Mouse (Mus musculus) neural tube, embryonic 13.5 days (tissue): Measurements from ENCODE around the gene Gbe1. TPM values are rescaled to one million over a fixed set of nuclear protein-coding genes. Genes with fewer than 3 reads are reported as not detected.

ENCODE experiments used
- ATAC-seq: fragments of 200-750 bp; cut with Nextera tagmentation; 2 replicates; pipeline ENCODE4 v1.8.0; 2017; ENCODE audit warnings: low read depth, mild to moderate bottlenecking, moderate TSS enrichment, moderate library complexity
- H3K27ac ChIP-seq: fragments of 300-500 bp; sonication (generic); replicated peaks from 2 replicates; pipeline ENCODE4 v1.5.1; 2015; ENCODE audit warnings: moderate library complexity, mild to moderate bottlenecking, inconsistent platforms
- H3K27me3 ChIP-seq: fragments of 300-500 bp; sonication (generic); 2 replicates; pipeline ENCODE4 v1.6.1; 2015; ENCODE audit warnings: mild to moderate bottlenecking, inconsistent platforms
- H3K36me3 ChIP-seq: fragments of 300-500 bp; sonication (generic); 2 replicates; pipeline ENCODE4 v1.6.1; 2015; ENCODE audit warnings: mild to moderate bottlenecking, inconsistent platforms
- H3K4me1 ChIP-seq: fragments of 300-500 bp; sonication (generic); replicated peaks from 2 replicates; pipeline ENCODE4 v1.6.1; 2015; ENCODE audit warnings: inconsistent platforms
- H3K4me2 ChIP-seq: fragments of 300-500 bp; sonication (generic); 2 replicates; pipeline ENCODE4 v1.6.1; 2015; ENCODE audit warnings: inconsistent platforms, mild to moderate bottlenecking, moderate library complexity
- H3K4me3 ChIP-seq: fragments of 300-500 bp; sonication (generic); 2 replicates; pipeline ENCODE4 v1.5.1; 2015; ENCODE audit warnings: mild to moderate bottlenecking, inconsistent platforms
- H3K9ac ChIP-seq: fragments of 300-500 bp; sonication (generic); 2 replicates; pipeline ENCODE4 v1.6.1; 2015; ENCODE audit warnings: moderate library complexity, mild to moderate bottlenecking, inconsistent platforms
- H3K9me3 ChIP-seq: fragments of 300-500 bp; sonication (generic); 2 replicates; pipeline ENCODE4 v1.6.1; 2016; ENCODE audit warnings: inconsistent platforms
- WGBS: fragments of 180-500 bp; shearing (Covaris S2); methylation state at CpG from one replicate; pipeline ENCODE4 v1.1.7; 2015; 5-methylcytosine and 5-hydroxymethylcytosine counted together
- polyA plus RNA-seq: library from polyadenylated mRNA; unstranded; fragments of >200 nt; fragmentation: Nextera tagmentation; extraction: Ambion mirVana; gene quantifications from 2 replicates; pipeline ENCODE4 v1.2.1, GENCODE M21; 2015

Gbe1 gene
- polyA plus RNA-seq, 1 experiment from 2014 or later = 13.5 TPM

GRCm38 (mm10) chr16:70365229-70365628 is 51.5 kb downstream of the Gbe1 start:
- 84% methylated on average over 3 of the region's 3 CpGs for WGBS
- no peak overlapping the region for H3K4me3 ChIP-seq
- H3K27ac ChIP-seq = no peak overlapping the region
- H3K4me1 ChIP-seq = no peaks in the 10 kb centered on the region
- no peak overlapping the region for H3K9ac ChIP-seq
- no peak overlapping the region for H3K4me2 ChIP-seq
- ATAC-seq = no peak
- peaks cover 6% of the 10 kb centered on the region; the same call in 1 of the 2 replicates for H3K9me3 ChIP-seq
- H3K27me3 ChIP-seq = no peaks in the 10 kb centered on the region
- peaks cover 4% of the 10 kb centered on the region; the same call in 1 of the 2 replicates for H3K36me3 ChIP-seq

DNA sequence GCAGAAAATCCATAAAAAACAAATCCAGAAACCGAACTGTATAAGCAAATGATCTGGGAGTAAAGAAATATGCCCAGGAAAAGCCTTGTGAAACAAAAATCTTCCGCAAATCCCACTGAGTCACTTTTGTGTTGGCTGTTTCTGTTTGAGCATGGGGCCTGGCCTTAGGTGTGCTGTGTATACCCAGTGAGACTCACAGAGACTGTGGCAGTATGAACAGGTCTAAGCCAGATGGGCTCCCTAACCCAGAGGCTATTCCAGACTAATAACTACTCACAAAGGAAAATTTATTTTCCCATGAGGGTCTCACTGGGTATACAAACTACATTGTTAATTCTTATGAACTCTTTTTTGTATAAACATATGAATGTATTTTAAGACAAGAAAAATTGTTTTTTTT is 67.3 kb downstream of the Gbe1 start:
- Histone ChIP-seq H3K9me3 (no peaks in the 10 kb centered on the region), H3K4me2 (no peak overlapping the region), H3K4me1 (no peaks in the 10 kb centered on the region), H3K27ac (no peak overlapping the region), H3K36me3 (no peaks in the 10 kb centered on the region), H3K4me3 (no peak overlapping the region), H3K9ac (no peak overlapping the region), H3K27me3 (no peaks in the 10 kb centered on the region)
- WGBS = 91% methylated on average over 2 of the region's 2 CpGs
- no peak for ATAC-seq

GRCm38 (mm10) chr16:70385494-70385893 is 71.7 kb downstream of the Gbe1 start:
- Histone ChIP-seq H3K9ac (no peak overlapping the region), H3K36me3 (no peaks in the 10 kb centered on the region), H3K27ac (no peak overlapping the region), H3K27me3 (no peaks in the 10 kb centered on the region), H3K4me1 (no peaks in the 10 kb centered on the region), H3K4me3 (no peak overlapping the region), H3K4me2 (no peak overlapping the region), H3K9me3 (no peaks in the 10 kb centered on the region; the same call in 1 of the 2 replicates)
- ATAC-seq = no peak
- 87% methylated on average over 1 of the region's 1 CpGs for WGBS

DNA sequence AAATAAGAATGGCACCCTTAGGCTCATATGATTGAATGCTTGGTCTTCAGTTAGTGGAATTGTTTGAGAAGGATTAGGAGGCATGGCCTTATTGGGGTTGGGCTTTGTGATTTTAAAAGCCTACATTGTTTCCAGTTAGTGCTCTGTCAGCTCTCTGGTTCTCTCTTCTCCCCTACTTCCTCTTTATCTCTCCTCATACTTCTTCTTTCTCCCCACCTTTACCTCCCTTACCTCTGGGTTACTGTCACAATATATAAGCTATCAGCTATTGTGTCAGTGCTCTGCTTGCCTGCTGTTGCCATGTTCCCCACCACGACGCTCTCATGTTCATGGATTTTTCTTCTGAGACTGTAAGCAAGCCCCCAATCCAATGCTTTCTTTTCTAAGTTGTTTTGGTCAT is 73.6 kb downstream of the Gbe1 start:
- no peaks in the 10 kb centered on the region for H3K36me3 ChIP-seq
- 91% methylated on average over 2 of the region's 2 CpGs for WGBS
- no peaks in the 10 kb centered on the region; the same call in 1 of the 2 replicates for H3K9me3 ChIP-seq
- no peak overlapping the region for H3K4me2 ChIP-seq
- no peaks in the 10 kb centered on the region for H3K4me1 ChIP-seq
- no peak overlapping the region for H3K9ac ChIP-seq
- no peak for ATAC-seq
- no peak overlapping the region for H3K4me3 ChIP-seq
- no peaks in the 10 kb centered on the region for H3K27me3 ChIP-seq
- H3K27ac ChIP-seq = no peak overlapping the region

- Histone ChIP-seq H3K4me3 (no peak overlapping the region), H3K9ac (no peak overlapping the region), H3K36me3 (no peaks in the 10 kb centered on the region), H3K27me3 (no peaks in the 10 kb centered on the region), H3K4me1 (no peaks in the 10 kb centered on the region), H3K4me2 (no peak overlapping the region), H3K27ac (no peak overlapping the region), H3K9me3 (no peaks in the 10 kb centered on the region)
- ATAC-seq = no peak
- 94% methylated on average over 3 of the region's 3 CpGs for WGBS
Measured at GRCm38 (mm10) chr16:70395276-70395675, 81.5 kb downstream of the Gbe1 start.

DNA sequence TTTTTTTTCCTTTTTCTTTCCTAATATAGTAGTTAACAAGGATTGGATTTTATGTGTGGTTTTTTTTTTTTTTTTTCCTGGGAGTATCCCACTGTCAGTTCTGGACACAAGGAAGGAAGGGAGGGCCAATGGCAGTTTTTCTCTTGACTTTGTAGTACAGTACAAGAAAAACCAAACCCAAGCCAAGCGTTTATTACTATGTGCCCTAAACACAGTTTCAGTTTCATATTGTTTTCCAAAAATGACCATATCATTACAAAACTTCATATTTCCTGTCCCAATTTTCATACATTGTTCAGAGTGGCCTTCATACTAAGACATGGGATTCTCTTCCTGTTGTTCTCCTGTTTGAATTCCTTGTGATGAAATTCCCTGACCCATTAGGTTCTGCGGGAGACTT is 94.0 kb downstream of the Gbe1 start:
- no peak for ATAC-seq
- Histone ChIP-seq H3K4me3 (no peak overlapping the region), H3K9me3 (no peaks in the 10 kb centered on the region), H3K27me3 (no peaks in the 10 kb centered on the region), H3K27ac (no peak overlapping the region), H3K9ac (no peak overlapping the region), H3K4me2 (no peak overlapping the region), H3K4me1 (no peaks in the 10 kb centered on the region), H3K36me3 (no peaks in the 10 kb centered on the region)
- 99% methylated on average over 2 of the region's 2 CpGs for WGBS

GRCm38 (mm10) chr16:70421077-70421476 is 107.3 kb downstream of the Gbe1 start:
- Histone ChIP-seq H3K4me2 (no peak overlapping the region), H3K9ac (no peak overlapping the region), H3K4me3 (no peak overlapping the region), H3K27ac (no peak overlapping the region), H3K4me1 (no peaks in the 10 kb centered on the region), H3K9me3 (no peaks in the 10 kb centered on the region), H3K36me3 (no peaks in the 10 kb centered on the region), H3K27me3 (no peaks in the 10 kb centered on the region)
- no peak for ATAC-seq
- WGBS = 80% methylated on average over 3 of the region's 3 CpGs

DNA sequence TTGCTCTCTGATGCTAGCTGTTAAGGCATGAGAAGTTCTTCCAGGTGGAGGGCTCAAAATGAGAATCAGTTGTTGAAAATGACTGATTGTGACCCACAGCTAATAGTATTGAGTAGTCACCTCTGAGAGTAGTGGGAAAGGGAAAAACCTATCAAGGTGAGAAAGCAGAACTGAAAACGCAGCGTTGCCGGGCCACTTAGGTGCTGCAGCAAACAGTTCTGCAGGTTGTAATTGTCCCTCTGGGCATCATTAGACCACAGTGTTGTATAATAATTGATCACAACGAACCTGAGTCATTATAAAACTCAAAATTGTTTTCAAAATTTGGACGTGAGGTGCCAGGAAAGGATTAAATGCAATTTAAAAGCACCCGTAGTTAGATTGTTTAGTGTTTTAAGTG is 135.8 kb downstream of the Gbe1 start:
- H3K4me3 ChIP-seq = no peak overlapping the region
- WGBS = 70% methylated on average over 6 of the region's 6 CpGs
- no peak overlapping the region for H3K9ac ChIP-seq
- H3K9me3 ChIP-seq = no peaks in the 10 kb centered on the region
- no peak for ATAC-seq
- H3K36me3 ChIP-seq = no peaks in the 10 kb centered on the region
- no peak overlapping the region for H3K27ac ChIP-seq
- no peaks in the 10 kb centered on the region for H3K4me1 ChIP-seq
- no peak overlapping the region for H3K4me2 ChIP-seq
- no peaks in the 10 kb centered on the region for H3K27me3 ChIP-seq

GRCm38 (mm10) chr16:70475583-70475982 is 161.8 kb downstream of the Gbe1 start:
- 61% methylated on average over 2 of the region's 3 CpGs for WGBS
- Histone ChIP-seq H3K27me3 (no peaks in the 10 kb centered on the region), H3K9me3 (no peaks in the 10 kb centered on the region), H3K4me2 (no peak overlapping the region), H3K9ac (no peak overlapping the region), H3K27ac (no peak overlapping the region), H3K4me1 (no peaks in the 10 kb centered on the region), H3K36me3 (no peaks in the 10 kb centered on the region), H3K4me3 (no peak overlapping the region)
- ATAC-seq = no peak

GRCm38 (mm10) chr16:70476161-70476560 is 162.4 kb downstream of the Gbe1 start:
- Histone ChIP-seq H3K9ac (no peak overlapping the region), H3K9me3 (no peaks in the 10 kb centered on the region), H3K4me3 (no peak overlapping the region), H3K27ac (no peak overlapping the region), H3K4me1 (no peaks in the 10 kb centered on the region), H3K4me2 (no peak overlapping the region), H3K27me3 (no peaks in the 10 kb centered on the region), H3K36me3 (no peaks in the 10 kb centered on the region)
- 78% methylated on average over 4 of the region's 4 CpGs for WGBS
- no peak for ATAC-seq

- H3K4me1 ChIP-seq = no peaks in the 10 kb centered on the region
- WGBS = 93% methylated on average over 3 of the region's 3 CpGs
- no peak overlapping the region for H3K4me3 ChIP-seq
- H3K27me3 ChIP-seq = no peaks in the 10 kb centered on the region
- H3K27ac ChIP-seq = no peak overlapping the region
- no peaks in the 10 kb centered on the region for H3K36me3 ChIP-seq
- ATAC-seq = no peak
- H3K4me2 ChIP-seq = no peak overlapping the region
- no peak overlapping the region for H3K9ac ChIP-seq
- no peaks in the 10 kb centered on the region for H3K9me3 ChIP-seq
Measured at GRCm38 (mm10) chr16:70480494-70480893, 166.7 kb downstream of the Gbe1 start.

DNA sequence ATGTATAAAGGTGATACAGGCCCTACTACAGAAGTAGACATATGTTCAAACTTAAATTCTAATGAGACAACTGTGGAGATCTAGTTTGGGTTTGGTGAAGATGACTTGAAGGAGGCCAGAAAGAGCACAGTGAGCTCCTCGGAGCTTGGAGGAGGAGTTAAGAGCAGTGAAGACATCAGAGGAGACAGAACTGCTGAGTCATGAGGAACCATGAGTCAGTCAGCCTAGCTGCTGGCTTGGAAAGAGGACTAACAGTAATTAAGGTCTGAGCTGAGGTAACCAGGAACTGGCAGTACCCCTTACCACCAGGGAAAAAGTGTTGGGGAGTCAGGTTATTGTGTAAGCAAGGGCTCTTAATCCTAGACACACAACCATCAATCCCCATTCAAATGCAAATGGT is 192.7 kb downstream of the Gbe1 start:
- H3K27ac ChIP-seq = no peak overlapping the region
- no peak overlapping the region for H3K4me2 ChIP-seq
- WGBS = 78% methylated on average over 1 of the region's 1 CpGs
- no peak overlapping the region for H3K9ac ChIP-seq
- no peaks in the 10 kb centered on the region for H3K27me3 ChIP-seq
- no peaks in the 10 kb centered on the region for H3K4me1 ChIP-seq
- H3K9me3 ChIP-seq = no peaks in the 10 kb centered on the region
- no peak overlapping the region for H3K4me3 ChIP-seq
- ATAC-seq = no peak
- H3K36me3 ChIP-seq = no peaks in the 10 kb centered on the region

DNA sequence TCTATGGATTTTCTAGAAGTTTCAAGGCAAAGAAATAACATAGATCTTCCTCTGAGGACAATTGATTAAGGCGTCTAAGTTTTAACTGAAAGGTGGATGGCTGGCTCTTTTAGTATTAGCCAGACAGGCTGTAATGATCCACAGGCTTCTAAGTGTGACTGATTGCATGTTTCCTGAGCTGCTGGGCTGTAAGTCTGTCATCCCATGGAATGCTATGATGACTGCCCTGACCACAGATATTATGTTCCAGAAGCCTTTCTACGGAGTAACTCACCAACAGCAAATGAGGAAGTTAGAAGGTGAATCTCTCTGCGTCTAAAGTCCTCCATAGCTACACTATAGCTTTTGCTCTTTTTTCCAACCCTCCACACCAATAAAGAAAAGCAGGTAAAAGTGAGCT is 197.2 kb downstream of the Gbe1 start:
- Histone ChIP-seq H3K4me2 (no peak overlapping the region), H3K4me1 (no peaks in the 10 kb centered on the region), H3K27ac (no peak overlapping the region), H3K9ac (no peak overlapping the region), H3K27me3 (no peaks in the 10 kb centered on the region), H3K36me3 (no peaks in the 10 kb centered on the region), H3K4me3 (no peak overlapping the region), H3K9me3 (no peaks in the 10 kb centered on the region)
- 90% methylated on average over 3 of the region's 3 CpGs for WGBS
- no peak for ATAC-seq
